Mouse (Mus musculus) left cerebral cortex, adult 18-20 months (tissue): ENCODE results near the gene Otof. TPM values are rescaled to one million over a fixed set of nuclear protein-coding genes. Genes with fewer than 3 reads are reported as not detected.
A peak's percentile ranks its signal among the peaks of the same experiment; 100 is the strongest.

Experiments
- DNase-seq, 2 experiments: peaks; one replicate each; pipeline ENCODE4 v3.0.0; 2021 to 2022; ENCODE audit warnings: low spot score in 2 of 2, mixed read lengths in 1 of 2
- total RNA-seq, 2 experiments: library from RNA; stranded (reverse); gene quantifications; 2 replicates each; pipeline ENCODE4 v1.2.3; 2021

The Otof gene
- total RNA-seq, 2 experiments from 2014 or later: 19.7 to 19.8 TPM

DNA sequence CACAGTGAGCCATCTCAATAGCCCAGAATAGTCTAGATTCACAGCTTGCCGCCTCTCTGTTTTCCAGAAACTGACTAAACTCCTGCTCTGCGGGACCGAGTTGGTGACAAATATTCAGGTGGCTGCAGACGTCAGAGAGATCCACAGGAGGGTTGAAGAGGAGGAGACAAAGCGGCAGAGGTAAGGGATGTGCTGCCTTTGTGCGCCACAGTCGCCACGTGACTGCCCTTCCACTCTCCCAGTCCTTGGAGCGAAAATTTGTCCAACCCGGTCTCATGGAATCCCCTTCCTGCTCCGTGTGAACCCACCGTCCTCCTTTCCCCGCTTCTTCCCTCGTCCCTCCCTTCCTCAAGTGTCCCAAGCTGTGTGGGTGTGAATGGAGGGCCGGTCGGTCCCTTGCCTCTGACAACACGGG, 119.1 kb downstream of the Otof start:
- peak; percentile 48 to 49 for DNase-seq

DNA sequence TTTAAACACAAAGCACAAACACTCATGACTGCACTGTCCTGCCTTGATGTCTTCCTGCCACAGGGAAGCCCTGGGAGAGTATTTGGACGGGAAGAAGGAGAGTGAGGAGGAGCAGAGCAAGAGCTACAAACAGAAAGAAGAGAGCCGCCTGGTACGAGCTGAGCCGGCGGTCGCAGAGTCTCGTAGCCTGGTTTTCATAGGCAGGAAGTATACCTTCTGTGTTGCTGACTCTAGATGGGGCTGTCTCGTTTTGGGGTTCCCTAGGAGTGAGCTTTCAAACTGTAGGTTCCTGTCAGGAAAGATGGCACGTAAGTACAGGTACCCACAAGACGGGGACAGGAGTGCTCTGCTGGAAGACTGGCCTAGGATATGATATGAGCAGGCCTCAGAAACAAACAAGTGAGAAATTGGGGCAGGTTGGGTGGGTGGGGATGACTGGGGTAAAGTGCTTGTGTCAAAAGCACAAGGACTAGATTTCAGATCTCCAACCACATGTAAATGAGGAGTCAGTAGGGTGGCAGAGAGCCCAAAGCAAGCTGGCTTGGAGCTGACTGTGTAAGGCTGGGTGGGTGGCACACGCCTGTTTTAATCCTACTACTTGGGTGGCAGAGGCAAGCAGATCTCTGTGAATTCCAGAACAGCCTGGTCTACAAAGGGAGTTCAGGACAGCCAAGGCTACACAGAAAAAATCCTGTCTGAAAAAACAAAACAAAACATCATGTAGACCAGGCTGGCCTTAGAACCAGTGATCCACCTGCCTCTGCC, 119.9 kb downstream of the Otof start:
- DNase-seq: peak; percentile 25 to 34

- DNase-seq: no peak
Measured at GRCm38 (mm10) chr5:30340815-30341214, 120.9 kb downstream of the Otof start.

Other genes starting within 250 kb of the Otof start
- gene Selenoi, start 229.4 kb downstream of the Otof start, total RNA-seq: 10 to 100 TPM; 48.4 to 49.5 TPM
- gene Drc1, start 180.5 kb downstream of the Otof start, total RNA-seq: 10 to 100 TPM; 11.6 to 13.6 TPM
- gene 1700001C02Rik, start 4.1 kb upstream of the Otof start, total RNA-seq: not detected
- gene Cib4, start 83.9 kb upstream of the Otof start, total RNA-seq: not detected
- 10 to 100 TPM; 22.6 to 24.2 TPM for gene Kcnk3, start 126.2 kb upstream of the Otof start, total RNA-seq
- gene Slc35f6, start 186.0 kb upstream of the Otof start, total RNA-seq: 10 to 100 TPM; 39.6 to 41.6 TPM
- gene Cenpa, start 204.8 kb upstream of the Otof start, total RNA-seq: 1 to 10 TPM; 2.8 to 5.3 TPM
- gene Dpysl5, start 249.6 kb upstream of the Otof start, total RNA-seq: 10 to 100 TPM; 18.2 to 20.6 TPM